Mouse (Mus musculus): ENCODE measurements around the gene Pdk4.

The Pdk4 gene

GRCm38 (mm10) chr6:5495961-5496853 is at the start of gene Pdk4:
Pdk4 (minus strand) TSS chr6:5496309.
- DNase-seq (ENCODE audit: low read depth) = no peak

DNA sequence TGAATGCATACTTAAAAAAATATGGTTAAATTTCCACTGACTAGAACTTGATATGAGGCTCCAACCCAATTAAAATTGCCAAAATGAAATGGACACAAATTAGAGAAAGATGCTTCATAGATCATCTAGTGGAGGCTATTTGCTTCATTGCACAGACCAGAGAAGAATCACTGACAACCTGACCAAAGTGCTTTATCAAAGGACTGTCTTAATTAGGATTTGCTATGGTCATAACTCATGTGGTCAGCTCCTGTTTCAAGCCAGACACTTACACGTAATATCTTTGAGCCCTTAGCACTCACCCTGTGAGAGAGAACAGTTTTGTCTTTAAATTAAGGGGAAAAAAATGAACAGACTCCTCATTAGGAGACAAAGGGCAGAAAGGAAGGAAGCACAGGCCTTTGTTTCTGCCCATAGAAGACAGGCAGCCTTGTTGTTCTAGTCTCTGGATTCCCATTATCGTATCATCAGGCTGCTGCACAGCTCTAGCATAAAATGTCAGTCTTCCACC is 41.8 kb upstream of the Pdk4 start:
- DNase-seq (ENCODE audit: low read depth) = no peak

DNA sequence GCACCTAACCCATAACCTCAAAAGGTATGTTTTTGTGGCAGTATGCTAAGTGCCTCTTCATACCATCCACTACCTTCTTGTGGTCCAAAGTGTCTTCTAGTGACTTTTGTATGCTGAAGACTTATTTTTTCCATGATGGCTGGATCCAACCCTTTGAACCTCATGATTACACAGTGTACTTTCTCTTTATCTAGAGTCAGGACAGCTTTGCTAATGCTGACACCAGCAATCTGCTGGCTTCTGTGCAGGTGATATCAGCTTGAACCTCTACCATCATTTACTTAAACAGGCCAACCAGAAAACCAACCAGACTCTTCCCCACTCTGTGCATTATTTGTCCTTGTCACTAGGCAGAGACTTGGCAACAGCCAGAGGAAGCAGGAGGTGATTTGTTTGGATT is 39.6 kb upstream of the Pdk4 start:
- DNase-seq (ENCODE audit: low read depth) = no peak

GRCm38 (mm10) chr6:5517091-5517490 is 21.0 kb upstream of the Pdk4 start:
- DNase-seq (ENCODE audit: low read depth) = no peak

- peak; percentile 1 for DNase-seq (ENCODE audit: low read depth)
These were observed 13.6 kb upstream of the Pdk4 start for GRCm38 (mm10) chr6:5509757-5510156.

DNA sequence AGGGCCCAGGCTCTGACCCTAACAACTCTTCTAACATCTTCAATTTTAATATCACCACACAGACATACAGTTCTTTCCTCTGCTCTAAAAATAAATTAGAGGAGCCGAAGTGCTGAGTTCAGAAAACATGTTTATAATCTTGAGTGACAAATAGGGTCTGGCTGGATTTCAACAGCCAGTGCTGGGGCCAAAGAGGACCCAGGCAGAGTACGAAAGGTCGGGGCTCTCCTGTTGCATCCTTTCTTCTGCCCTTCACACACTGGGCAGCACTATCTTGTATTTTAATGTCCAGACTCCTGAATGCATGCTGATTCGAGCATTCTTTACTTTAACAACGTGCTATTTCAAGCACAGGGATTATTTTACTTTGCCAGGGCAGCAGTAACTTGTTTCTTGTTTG is 13.2 kb upstream of the Pdk4 start:
- no peak for DNase-seq (ENCODE audit: low read depth)

GRCm38 (mm10) chr6:5507821-5508220 is 11.7 kb upstream of the Pdk4 start:
- no peak for DNase-seq (ENCODE audit: low read depth)

GRCm38 (mm10) chr6:5506271-5506670 is 10.2 kb upstream of the Pdk4 start:
- DNase-seq (ENCODE audit: low read depth) = no peak

DNA sequence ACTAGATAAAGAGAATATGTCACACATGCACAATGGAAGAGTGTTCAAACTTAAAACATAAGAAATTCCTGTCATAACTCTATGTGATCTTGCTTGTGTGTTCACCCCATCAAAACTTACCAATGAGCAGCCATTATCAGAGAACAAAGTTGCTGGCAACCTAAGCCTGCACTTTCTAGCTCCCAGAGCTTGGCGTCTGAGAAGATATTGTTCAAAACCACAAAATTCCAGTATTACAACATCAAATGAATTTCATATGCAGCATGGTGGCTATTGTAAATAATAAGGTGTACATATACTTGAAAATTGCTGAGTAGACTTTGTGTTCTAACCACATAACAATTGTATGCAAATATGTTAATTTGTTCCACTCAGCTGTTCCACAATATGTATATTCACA is 6.7 kb upstream of the Pdk4 start:
- DNase-seq (ENCODE audit: low read depth) = no peak

- DNase-seq (ENCODE audit: low read depth) = no peak
These were observed 5.4 kb upstream of the Pdk4 start for GRCm38 (mm10) chr6:5501551-5501950.

DNA sequence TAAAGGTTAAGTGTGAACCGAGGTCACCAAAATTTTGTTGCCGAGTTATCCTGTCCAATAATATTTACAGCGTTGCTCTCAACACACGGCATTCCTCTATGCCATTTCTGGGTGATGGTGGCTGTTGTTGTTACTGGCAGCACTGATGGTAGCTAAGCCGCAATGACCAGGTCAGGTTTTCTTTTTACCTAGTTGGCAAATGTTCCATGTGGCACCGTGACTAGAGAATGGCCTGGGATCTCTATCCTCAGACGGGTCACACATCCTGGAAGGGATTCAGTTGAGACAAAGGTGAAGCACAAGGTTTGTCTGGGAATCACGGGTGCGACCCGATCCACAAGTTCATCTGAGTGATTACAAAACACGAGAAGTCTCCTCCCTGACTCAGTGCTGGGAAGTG is 2.6 kb upstream of the Pdk4 start:
- no peak for DNase-seq (ENCODE audit: low read depth)

- DNase-seq (ENCODE audit: low read depth) = no peak
These were observed 736 bp upstream of the Pdk4 start for GRCm38 (mm10) chr6:5496854-5497235.

DNA sequence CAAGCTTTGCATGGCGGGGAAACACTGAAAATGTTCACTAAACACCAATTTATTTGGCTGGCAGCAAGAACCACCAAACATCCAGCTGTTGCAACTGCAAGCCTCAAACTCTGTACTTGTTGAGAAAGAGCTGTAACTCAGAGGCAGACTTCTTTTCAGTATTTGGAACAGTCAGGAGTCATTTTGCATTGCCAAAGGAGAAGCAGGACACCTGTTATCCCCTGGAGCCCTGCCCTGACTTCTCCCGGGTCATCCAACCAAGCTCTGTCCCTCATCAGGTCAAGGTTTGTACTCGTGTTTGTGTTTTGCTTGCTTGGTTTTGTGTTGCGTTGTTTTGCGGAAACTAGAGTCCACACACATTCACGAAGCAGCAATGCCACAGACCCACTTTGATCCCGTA is 11.1 kb downstream of the Pdk4 start:
- DNase-seq (ENCODE audit: low read depth) = no peak

GRCm38 (mm10) chr6:5482270-5482783 is 13.8 kb downstream of the Pdk4 start:
- no peak for DNase-seq (ENCODE audit: low read depth)

DNA sequence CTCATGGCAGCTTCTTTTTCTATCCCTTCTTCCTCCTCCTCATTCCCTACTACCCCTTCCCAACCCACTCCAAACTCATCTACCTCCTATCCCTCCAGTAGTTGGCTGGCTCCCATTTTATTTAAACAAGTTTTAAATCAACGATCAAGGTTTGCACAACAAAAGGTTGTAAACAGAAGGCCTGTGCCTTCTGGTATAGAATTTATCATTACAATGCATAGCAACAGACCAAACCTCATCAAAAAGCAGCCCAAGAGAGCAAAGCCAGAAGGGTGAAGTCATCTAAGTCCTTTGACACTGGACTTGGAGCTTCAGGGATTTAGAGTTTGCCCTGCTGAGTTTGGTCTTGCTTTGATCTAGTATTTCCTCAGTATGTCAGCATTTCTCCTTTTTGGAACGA is 15.0 kb downstream of the Pdk4 start:
- DNase-seq (ENCODE audit: low read depth) = no peak

DNA sequence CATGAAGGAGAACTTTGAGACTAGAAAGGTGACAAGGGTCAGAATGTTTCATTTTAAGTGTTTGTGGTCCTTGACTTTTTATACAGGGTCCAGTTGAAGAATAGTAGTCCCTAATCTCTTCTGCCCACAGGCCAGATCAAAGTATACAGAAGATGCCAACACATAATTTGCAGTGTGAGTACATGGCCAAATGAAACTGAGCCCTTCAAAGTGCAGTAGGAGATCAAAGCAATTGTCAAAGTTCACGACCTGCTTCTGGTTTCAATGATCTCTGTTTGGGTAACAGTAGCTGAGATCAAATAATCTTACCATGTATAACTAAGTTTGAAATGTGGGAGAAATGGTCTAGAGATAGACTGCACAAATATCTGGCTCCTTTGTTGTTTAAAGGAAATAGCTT is 22.1 kb downstream of the Pdk4 start:
- DNase-seq (ENCODE audit: low read depth) = no peak

GRCm38 (mm10) chr6:5472692-5473091 is 23.4 kb downstream of the Pdk4 start:
- DNase-seq (ENCODE audit: low read depth) = no peak

GRCm38 (mm10) chr6:5470480-5471318 is 25.4 kb downstream of the Pdk4 start:
- DNase-seq (ENCODE audit: low read depth) = no peak

DNA sequence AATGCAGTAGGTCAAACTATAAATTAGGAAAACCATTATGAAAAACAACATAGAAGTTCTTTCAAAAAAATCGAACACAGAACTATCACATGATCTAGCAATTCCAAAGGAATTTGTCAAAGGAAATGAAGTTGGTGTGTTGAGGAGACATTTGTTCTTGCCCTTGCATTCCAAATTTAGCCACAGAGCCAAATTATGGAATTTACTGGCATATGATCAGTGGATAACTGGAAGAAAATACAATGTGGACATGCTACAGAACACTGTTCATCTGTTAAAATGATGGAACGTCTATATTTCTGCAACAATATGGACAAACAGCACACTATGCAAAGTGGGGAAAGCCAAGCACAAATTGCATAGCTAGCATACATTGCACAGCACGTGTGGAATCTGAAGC is 40.3 kb downstream of the Pdk4 start:
- DNase-seq (ENCODE audit: low read depth) = no peak

- no peak for DNase-seq (ENCODE audit: low read depth)
These were observed 46.2 kb downstream of the Pdk4 start for GRCm38 (mm10) chr6:5449878-5450277.

DNA sequence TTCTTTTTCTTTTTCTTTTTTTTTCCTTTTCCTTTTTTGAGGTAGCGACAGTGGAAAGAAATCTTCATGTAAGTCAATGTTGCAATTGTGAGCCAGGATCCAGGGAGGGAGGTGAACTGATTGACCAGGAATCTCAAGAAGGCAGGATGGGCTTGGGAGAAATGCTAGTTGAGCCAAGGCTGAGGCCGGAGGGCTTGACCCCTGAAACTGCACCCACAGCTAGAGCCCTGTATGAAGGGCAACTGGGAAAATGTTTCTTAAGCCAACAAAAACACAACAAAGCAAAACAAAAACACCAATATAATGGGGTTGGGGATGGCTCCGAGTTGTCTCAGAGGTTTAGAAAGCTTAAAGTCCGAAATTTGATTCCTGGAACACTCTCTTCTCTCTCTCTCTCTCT is 47.7 kb downstream of the Pdk4 start:
- DNase-seq (ENCODE audit: low read depth) = no peak

GRCm38 (mm10) chr6:5447546-5447945 is 48.6 kb downstream of the Pdk4 start:
- no peak for DNase-seq (ENCODE audit: low read depth)

DNA sequence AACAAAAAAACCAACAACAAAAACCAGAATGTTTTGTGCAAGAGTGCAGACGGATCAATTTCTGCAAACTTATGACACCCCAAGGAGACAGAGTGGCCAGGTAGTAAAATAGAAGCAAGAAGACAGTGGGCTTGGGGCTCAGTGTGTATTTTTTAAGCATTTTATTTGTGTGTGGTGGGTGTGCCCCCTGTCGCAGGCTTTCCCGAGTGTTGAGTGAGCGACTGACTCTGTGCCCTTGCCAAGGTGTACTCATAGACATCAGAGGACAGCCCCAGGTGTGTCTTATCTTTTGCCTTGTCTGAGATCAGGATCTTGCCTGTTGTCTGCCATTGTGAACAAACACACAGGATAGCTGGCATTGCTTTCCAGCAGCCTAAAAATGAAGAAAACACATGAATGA is 49.1 kb downstream of the Pdk4 start:
- DNase-seq (ENCODE audit: low read depth) = no peak

All from 416B (cell line).